Mouse (Mus musculus) embryonic facial prominence, embryonic 15.5 days (tissue): Measurements from ENCODE around the gene Ggt7. TPM values are rescaled to one million over a fixed set of nuclear protein-coding genes. Genes with fewer than 3 reads are reported as not detected.
A peak's percentile ranks its signal among the peaks of the same experiment; 100 is the strongest.

ENCODE experiments used
- ATAC-seq: fragments of 200-750 bp; cut with Nextera tagmentation; 2 replicates; pipeline ENCODE4 v1.8.0; 2017; ENCODE audit warnings: low read depth, moderate TSS enrichment; ENCODE audit not compliant: insufficient number of reproducible peaks, low FRiP score, low TSS enrichment
- H3K27ac ChIP-seq: fragments of 300-500 bp; sonication (generic); replicated peaks from 2 replicates; pipeline ENCODE4 v1.5.1; 2015; ENCODE audit warnings: mild to moderate bottlenecking, inconsistent platforms
- H3K27me3 ChIP-seq: fragments of 300-500 bp; sonication (generic); 2 replicates; pipeline ENCODE4 v1.6.1; 2015; ENCODE audit warnings: inconsistent platforms
- H3K36me3 ChIP-seq: fragments of 300-500 bp; sonication (generic); 2 replicates; pipeline ENCODE4 v1.6.1; 2015; ENCODE audit warnings: mild to moderate bottlenecking, inconsistent platforms
- H3K4me1 ChIP-seq: fragments of 300-500 bp; sonication (generic); 2 replicates; pipeline ENCODE4 v1.6.1; 2015; ENCODE audit warnings: inconsistent platforms
- H3K4me2 ChIP-seq: fragments of 300-500 bp; sonication (generic); replicated peaks from 2 replicates; pipeline ENCODE4 v1.6.1; 2015; ENCODE audit warnings: mild to moderate bottlenecking, inconsistent platforms
- H3K4me3 ChIP-seq: fragments of 300-500 bp; sonication (generic); replicated peaks from 2 replicates; pipeline ENCODE4 v1.5.1; 2015; ENCODE audit warnings: mild to moderate bottlenecking, inconsistent platforms
- H3K9ac ChIP-seq: fragments of 300-500 bp; sonication (generic); 2 replicates; pipeline ENCODE4 v1.6.1; 2015; ENCODE audit warnings: inconsistent platforms
- H3K9me3 ChIP-seq: fragments of 300-500 bp; sonication (generic); replicated peaks from 2 replicates; pipeline ENCODE4 v1.6.1; 2016; ENCODE audit warnings: inconsistent platforms
- WGBS: fragments of 180-500 bp; shearing (Covaris S2); methylation state at CpG from one replicate; pipeline ENCODE4 v1.1.7; 2015; 5-methylcytosine and 5-hydroxymethylcytosine counted together
- polyA plus RNA-seq: library from polyadenylated mRNA; unstranded; fragments of >200 nt; fragmentation: Nextera tagmentation; extraction: Ambion mirVana; gene quantifications from 2 replicates; pipeline ENCODE4 v1.2.1, GENCODE M21; 2015

The Ggt7 gene
- polyA plus RNA-seq, 1 experiment from 2014 or later: 17.8 TPM

GRCm38 (mm10) chr2:155537761-155538462 is 19.9 kb upstream of the Ggt7 start:
- Histone ChIP-seq H3K27me3 (no peaks in the 10 kb centered on the region), H3K9ac (no peak overlapping the region), H3K4me1 (no peaks in the 10 kb centered on the region), H3K4me3 (no peak overlapping the region), H3K9me3 (no peaks in the 10 kb centered on the region), H3K36me3 (no peaks in the 10 kb centered on the region), H3K27ac (no peak overlapping the region), H3K4me2 (no peak overlapping the region)
- WGBS: 76% methylated on average over 5 of the region's 5 CpGs
- no peak for ATAC-seq

GRCm38 (mm10) chr2:155536292-155536691 is 18.3 kb upstream of the Ggt7 start:
- Histone ChIP-seq H3K27me3 (no peaks in the 10 kb centered on the region), H3K9me3 (no peaks in the 10 kb centered on the region), H3K4me2 (no peak overlapping the region), H3K27ac (no peak overlapping the region), H3K4me1 (no peaks in the 10 kb centered on the region), H3K36me3 (no peaks in the 10 kb centered on the region), H3K9ac (no peak overlapping the region), H3K4me3 (no peak overlapping the region)
- ATAC-seq: no peak

- H3K9ac ChIP-seq: no peak overlapping the region
- H3K4me1 ChIP-seq: no peaks in the 10 kb centered on the region
- 71% methylated on average over 5 of the region's 5 CpGs for WGBS
- no peaks in the 10 kb centered on the region for H3K9me3 ChIP-seq
- H3K27me3 ChIP-seq: no peaks in the 10 kb centered on the region
- H3K36me3 ChIP-seq: no peaks in the 10 kb centered on the region
- ATAC-seq: no peak
- H3K4me3 ChIP-seq: no peak overlapping the region
- no peak overlapping the region for H3K27ac ChIP-seq
- no peak overlapping the region for H3K4me2 ChIP-seq
Observed at GRCm38 (mm10) chr2:155527367-155527766, 9.3 kb upstream of the Ggt7 start.

GRCm38 (mm10) chr2:155524378-155524777 is 6.3 kb upstream of the Ggt7 start:
- no peak for ATAC-seq
- H3K27ac ChIP-seq: no peak overlapping the region
- no peaks in the 10 kb centered on the region for H3K9me3 ChIP-seq
- H3K27me3 ChIP-seq: no peaks in the 10 kb centered on the region
- no peak overlapping the region for H3K4me2 ChIP-seq
- WGBS: 49% methylated on average over 1 of the region's 1 CpGs
- no peak overlapping the region for H3K4me3 ChIP-seq
- H3K4me1 ChIP-seq: no peaks in the 10 kb centered on the region
- no peaks in the 10 kb centered on the region for H3K36me3 ChIP-seq
- H3K9ac ChIP-seq: no peak overlapping the region

- Histone ChIP-seq H3K27me3 (no peaks in the 10 kb centered on the region), H3K36me3 (no peaks in the 10 kb centered on the region), H3K9ac (no peak overlapping the region), H3K27ac (no peak overlapping the region), H3K4me1 (peaks cover 3% of the 10 kb centered on the region; the same call in 1 of the 2 replicates), H3K9me3 (no peaks in the 10 kb centered on the region), H3K4me3 (no peak overlapping the region), H3K4me2 (no peak overlapping the region)
- no peak for ATAC-seq
- 52% methylated on average over 5 of the region's 5 CpGs for WGBS
Observed at GRCm38 (mm10) chr2:155523706-155524105, 5.7 kb upstream of the Ggt7 start.

GRCm38 (mm10) chr2:155518531-155519270 is 664 bp upstream of the Ggt7 start:
- Histone ChIP-seq H3K27ac (peak overlapping the region; percentile 55), H3K4me1 (peaks cover 19% of the 10 kb centered on the region), H3K9ac (peak overlapping the region; percentile 50), H3K27me3 (peaks cover 3% of the 10 kb centered on the region; the same call in 1 of the 2 replicates), H3K36me3 (no peaks in the 10 kb centered on the region), H3K9me3 (no peaks in the 10 kb centered on the region), H3K4me3 (peak overlapping the region; percentile 87), H3K4me2 (peak overlapping the region; percentile 78)
- 20% methylated on average over 18 of the region's 18 CpGs for WGBS
- ATAC-seq: no peak

GRCm38 (mm10) chr2:155515941-155516340 is 2.1 kb downstream of the Ggt7 start:
- no peak overlapping the region for H3K4me2 ChIP-seq
- no peak overlapping the region for H3K4me3 ChIP-seq
- WGBS: 4% methylated on average over 1 of the region's 1 CpGs
- H3K27me3 ChIP-seq: peaks cover 3% of the 10 kb centered on the region; the same call in 1 of the 2 replicates
- H3K4me1 ChIP-seq: peaks cover 22% of the 10 kb centered on the region
- no peaks in the 10 kb centered on the region for H3K36me3 ChIP-seq
- no peak for ATAC-seq
- H3K27ac ChIP-seq: no peak overlapping the region
- no peaks in the 10 kb centered on the region for H3K9me3 ChIP-seq
- H3K9ac ChIP-seq: no peak overlapping the region

- Histone ChIP-seq H3K4me2 (peak overlapping the region; percentile 80), H3K9me3 (no peaks in the 10 kb centered on the region), H3K27me3 (peaks cover 3% of the 10 kb centered on the region; the same call in 1 of the 2 replicates), H3K36me3 (no peaks in the 10 kb centered on the region), H3K27ac (no peak overlapping the region), H3K4me1 (peaks cover 22% of the 10 kb centered on the region), H3K9ac (peak overlapping the region; percentile 12; the same call in 1 of the 2 replicates), H3K4me3 (peak overlapping the region; percentile 50)
- WGBS: 1% methylated on average over 22 of the region's 23 CpGs
- no peak for ATAC-seq
Observed at GRCm38 (mm10) chr2:155514666-155515065, 3.4 kb downstream of the Ggt7 start.

GRCm38 (mm10) chr2:155513543-155513942 is 4.5 kb downstream of the Ggt7 start:
- ATAC-seq: no peak
- Histone ChIP-seq H3K4me1 (peaks cover 17% of the 10 kb centered on the region), H3K9me3 (no peaks in the 10 kb centered on the region), H3K9ac (no peak overlapping the region), H3K4me2 (peak overlapping the region; percentile 80; the same call in 1 of the 2 replicates), H3K36me3 (no peaks in the 10 kb centered on the region), H3K27ac (no peak overlapping the region), H3K4me3 (no peak overlapping the region), H3K27me3 (peaks cover 3% of the 10 kb centered on the region; the same call in 1 of the 2 replicates)
- 61% methylated on average over 5 of the region's 5 CpGs for WGBS

GRCm38 (mm10) chr2:155512479-155512878 is 5.6 kb downstream of the Ggt7 start:
- peaks cover 17% of the 10 kb centered on the region for H3K4me1 ChIP-seq
- 47% methylated on average over 4 of the region's 4 CpGs for WGBS
- H3K36me3 ChIP-seq: no peaks in the 10 kb centered on the region
- H3K27ac ChIP-seq: no peak overlapping the region
- H3K4me2 ChIP-seq: no peak overlapping the region
- no peaks in the 10 kb centered on the region for H3K9me3 ChIP-seq
- no peak overlapping the region for H3K4me3 ChIP-seq
- no peak overlapping the region for H3K9ac ChIP-seq
- peaks cover 3% of the 10 kb centered on the region; the same call in 1 of the 2 replicates for H3K27me3 ChIP-seq
- no peak for ATAC-seq

GRCm38 (mm10) chr2:155507721-155508470 is 10.1 kb downstream of the Ggt7 start:
- Histone ChIP-seq H3K27me3 (no peaks in the 10 kb centered on the region), H3K4me3 (no peak overlapping the region), H3K9me3 (no peaks in the 10 kb centered on the region), H3K4me2 (no peak overlapping the region), H3K4me1 (peaks cover 7% of the 10 kb centered on the region), H3K36me3 (no peaks in the 10 kb centered on the region), H3K27ac (no peak overlapping the region), H3K9ac (no peak overlapping the region)
- ATAC-seq: no peak
- 60% methylated on average over 10 of the region's 10 CpGs for WGBS
